Mouse (Mus musculus) common myeloid progenitor, adult 5-6 weeks (primary cell): ENCODE measurements around the gene Slc12a8. TPM values are rescaled to one million over a fixed set of nuclear protein-coding genes. Genes with fewer than 3 reads are reported as not detected.

Source experiments
- ATAC-seq: replicated peaks from 2 replicates; pipeline ENCODE4 v1.8.0; 2016; ENCODE audit warnings: low read depth, mild to moderate bottlenecking, moderate TSS enrichment, inconsistent platforms; ENCODE audit not compliant: poor library complexity, severe bottlenecking
- total RNA-seq: library from RNA; stranded (forward); fragments of 200-1000, 187-1606 nt; gene quantifications from 2 replicates; pipeline ENCODE4 v1.2.3, GENCODE M21; 2017

Gene Slc12a8
- total RNA-seq, 1 experiment from 2014 or later: not detected

DNA sequence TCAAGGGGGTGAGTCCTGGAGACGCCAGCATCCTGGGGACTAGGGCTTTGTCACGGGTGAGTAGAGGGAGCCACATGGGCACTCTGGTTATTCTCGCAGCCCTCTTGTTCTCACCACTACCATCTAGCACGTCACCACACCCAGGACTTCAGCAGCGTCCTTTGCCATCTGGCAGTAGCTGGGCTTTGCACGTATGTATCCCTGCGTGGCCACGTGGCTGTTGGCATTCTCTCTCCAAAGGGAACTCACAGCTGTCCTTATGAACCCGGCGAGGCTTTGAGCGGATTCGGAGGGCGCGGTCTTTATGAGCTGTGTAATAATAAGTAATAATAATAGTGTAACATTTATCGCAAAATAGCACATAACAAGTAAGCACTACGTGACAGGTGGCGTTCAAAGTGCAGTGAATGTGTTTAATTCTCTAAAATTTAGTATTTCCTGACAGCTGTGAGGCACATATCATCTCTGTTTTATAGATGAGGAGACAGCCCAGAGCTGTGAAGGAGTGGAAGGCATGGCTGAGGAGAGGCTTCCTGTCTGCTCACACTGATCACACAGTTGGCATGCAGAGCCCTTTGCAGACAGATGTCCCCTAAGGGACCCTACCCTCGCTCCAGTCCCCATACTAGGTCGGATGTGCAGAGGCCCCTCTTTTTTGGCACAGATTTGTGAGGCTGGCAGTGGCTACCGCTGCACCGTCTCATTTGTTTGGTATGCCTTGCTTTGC, 20.5 kb downstream of the Slc12a8 start:
- ATAC-seq: no peak

DNA sequence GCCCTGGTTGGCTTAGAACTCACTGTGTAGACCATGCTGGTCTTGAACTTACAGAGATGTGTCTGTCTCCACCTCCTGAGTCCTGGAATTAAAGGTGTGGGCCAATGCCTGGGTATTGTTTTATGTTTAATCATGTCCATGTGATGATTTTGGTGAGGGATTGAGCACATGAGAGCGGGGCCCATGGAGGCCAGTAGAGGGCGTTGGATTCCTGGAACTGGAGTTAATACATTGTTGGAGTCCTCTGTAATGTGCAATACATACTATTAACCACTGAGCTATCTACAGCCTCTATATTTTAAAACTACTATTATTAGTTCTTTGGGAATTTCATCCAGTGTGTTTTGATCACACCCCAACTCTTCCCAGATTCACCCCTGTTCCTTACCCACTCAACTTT, 27.2 kb downstream of the Slc12a8 start:
- ATAC-seq: no peak

DNA sequence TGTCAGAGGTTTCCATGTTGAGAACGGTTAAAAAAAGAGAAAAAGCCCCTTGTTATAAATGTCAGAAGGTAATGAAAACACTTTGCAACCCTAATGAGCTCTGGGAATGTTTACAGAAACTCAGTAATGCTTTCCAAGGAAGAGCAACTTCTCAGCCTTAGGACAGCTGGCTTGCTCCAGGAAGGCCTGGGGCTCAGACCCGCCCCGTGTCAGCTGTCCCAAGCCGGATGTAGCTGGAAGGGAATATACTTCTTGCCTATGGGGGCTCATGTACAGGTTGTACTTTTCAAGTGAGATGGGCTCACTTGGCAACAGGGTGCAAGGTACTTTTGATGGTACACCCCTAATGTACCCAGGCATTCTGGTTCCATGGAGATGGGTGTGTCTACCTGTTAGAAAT, 28.4 kb downstream of the Slc12a8 start:
- ATAC-seq: no peak

DNA sequence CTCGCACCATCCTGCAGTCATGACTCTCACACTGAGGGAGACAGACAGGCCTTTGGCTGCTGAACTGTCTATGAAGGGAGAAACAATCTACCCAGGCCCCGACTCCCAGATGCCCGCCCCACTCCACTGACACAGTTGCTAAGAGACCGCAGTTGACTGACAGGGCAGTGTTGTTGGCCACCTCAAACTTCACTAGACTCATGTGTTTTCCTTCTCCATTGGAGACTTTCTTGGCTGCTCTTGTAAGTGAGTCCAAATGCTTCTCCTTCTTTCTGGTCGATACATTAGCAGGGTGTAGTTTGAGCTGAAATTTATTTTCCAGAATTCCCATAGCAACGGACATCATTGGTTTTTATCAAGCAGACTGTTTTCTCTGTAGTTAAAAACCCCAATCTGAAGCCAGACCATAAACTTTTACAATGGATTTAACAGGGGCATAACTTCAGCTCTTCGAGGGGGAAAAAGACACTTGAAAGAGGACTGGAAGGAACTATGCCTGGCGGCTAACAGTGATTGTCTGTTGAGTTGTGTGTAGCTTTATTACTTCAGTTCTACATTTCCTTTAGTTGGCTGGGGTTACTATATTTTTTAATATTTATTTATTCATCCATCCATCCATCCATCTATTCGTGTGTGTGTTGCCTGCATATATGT, 36.7 kb downstream of the Slc12a8 start:
- no peak for ATAC-seq

DNA sequence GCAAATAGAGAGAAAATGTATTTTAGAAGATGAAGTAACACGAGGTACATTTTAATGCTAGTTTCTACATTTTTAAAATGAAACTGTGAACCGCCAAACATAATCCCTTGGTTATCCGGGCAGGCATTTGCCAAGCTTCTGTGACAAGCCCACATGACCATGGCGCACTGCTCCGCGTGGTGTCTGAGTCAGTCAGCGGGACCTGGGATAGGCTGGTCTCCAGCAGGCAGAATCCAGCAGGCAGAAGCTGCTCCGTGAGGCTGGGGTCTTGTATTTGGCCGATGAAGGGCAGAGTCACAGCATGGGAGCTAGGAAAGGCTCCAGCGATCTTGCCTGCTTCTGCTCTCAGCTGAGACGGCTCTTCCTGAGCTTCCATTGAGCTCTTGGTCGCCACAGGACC, 41.0 kb downstream of the Slc12a8 start:
- no peak for ATAC-seq

DNA sequence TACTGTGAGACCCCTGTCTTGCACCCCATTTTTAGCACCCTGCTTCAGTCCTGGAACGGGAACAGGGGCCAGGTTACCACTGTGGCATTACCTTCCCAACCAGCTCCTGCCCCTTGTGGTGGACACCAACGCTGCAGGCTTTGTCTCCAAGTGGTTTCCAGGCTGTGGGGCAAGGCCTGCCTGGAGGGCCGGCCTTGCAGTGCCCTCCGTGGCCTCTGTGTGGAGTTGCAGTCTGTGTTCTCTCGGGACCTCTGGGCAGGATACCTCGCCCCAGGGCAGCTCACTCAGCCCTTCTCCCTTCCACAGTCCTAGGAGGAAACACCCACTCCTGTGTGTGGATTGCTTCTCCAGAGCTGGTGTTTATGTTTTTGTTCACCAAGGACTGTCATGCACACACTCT, 43.2 kb downstream of the Slc12a8 start:
- peak; percentile 100 for ATAC-seq

DNA sequence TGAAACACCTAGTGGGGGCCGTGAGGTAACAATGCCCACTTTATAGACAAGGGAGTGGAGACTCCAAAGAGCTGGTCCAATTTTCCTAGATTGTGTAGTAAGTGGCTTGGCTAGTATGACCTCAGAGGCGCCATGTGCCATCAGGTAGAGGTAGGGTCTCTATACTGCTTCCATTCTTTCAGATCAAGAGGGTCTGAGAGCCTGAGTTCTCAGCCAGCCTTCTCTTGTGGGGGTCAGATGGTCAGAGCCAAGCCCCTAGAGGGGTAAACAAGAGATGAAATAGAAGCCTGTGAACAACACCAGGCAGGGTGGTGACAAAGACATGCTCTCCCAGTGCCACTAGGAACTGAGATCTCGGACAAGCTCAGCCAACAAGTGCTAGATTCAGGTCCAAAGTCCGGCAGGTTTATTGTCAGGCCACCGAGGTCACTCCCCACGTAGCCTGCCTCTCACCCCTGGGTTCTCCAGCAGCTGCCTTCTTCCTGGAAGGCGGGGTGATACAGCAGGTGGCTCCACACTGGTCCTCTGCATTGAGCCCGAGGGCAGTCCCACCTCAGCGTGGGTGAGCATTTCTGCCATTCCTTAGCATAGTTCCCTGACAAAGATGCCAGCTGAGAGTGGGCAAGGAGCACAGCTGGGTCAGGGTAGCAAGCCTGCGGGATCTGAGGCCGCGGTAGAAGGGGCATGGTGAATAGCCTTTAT, 44.3 kb downstream of the Slc12a8 start:
- no peak for ATAC-seq

DNA sequence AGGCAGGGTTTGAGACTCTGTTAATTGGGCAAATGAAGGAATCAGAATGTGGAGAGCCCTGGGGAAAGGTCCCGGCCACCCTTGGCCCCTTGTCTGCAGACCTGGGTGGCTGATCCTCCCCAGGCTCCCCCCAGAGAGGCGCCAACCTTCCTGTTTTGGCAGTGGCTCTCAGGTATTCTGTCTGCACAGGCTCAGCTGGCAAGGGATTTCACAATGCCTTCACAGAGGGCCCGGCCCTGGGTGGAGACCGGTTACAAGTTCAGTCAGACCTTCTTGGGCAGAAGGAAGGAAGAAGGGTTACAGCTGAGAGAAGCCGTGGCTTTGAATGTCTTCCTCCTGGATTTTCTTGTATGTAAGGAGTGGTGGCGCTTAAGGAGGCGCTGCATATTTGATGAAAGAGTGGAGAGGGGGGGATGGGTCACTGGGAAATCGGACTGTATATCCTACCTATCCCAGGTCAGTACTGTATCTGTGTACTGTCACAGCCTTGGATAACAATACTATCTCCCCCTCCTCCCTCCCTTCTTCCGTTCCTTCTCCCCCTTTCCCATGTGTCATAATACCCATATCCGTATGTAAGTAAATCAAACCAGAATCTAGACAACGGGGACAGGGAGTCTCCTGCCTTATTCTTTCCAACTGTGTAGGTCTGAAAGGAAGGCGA, 45.9 kb downstream of the Slc12a8 start:
- ATAC-seq: 0 out of 2 replicates have a peak, but pooled peaks have one; percentile 15

DNA sequence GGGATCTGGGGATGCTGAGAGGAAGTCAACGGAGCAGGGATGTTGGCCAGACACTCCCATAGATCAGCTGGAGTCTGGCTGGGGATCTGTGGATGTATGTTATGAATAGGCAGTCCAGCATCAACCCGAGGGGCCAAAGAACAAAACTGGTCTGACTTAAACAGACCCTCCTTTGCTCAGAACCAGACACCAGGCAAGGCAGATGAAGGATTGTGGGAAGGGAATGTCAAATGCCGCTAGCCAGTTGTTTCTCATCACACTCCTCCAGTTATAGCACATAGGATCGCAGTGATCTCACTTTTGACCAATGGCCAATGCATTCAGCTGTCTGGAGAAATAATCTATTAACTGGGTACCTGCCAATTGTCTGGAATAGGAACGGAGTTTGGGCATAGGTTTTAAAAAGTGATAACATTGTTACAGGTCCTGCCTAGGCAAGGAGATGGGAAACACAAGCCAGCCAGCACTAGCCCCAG, 46.4 kb downstream of the Slc12a8 start:
- no peak for ATAC-seq

DNA sequence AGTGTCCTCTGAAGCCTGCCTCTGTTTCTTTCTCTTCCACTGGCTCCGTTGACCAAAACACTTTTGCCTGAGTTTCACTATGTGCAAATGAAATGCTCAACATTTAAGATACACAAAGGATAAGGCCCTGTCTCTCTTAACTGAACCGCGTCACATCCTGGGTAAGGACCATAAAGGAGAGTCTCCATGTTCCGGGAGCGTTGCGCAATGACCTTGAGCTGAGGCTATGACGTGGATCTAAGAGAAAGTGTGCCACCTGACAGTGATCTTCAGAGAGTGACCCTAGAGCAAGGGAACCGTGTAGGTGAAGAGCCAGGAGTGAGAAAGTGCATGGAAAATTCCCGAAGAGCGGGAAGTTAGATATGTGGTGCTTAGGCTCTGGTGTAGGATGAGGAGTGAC, 49.3 kb downstream of the Slc12a8 start:
- ATAC-seq: no peak

DNA sequence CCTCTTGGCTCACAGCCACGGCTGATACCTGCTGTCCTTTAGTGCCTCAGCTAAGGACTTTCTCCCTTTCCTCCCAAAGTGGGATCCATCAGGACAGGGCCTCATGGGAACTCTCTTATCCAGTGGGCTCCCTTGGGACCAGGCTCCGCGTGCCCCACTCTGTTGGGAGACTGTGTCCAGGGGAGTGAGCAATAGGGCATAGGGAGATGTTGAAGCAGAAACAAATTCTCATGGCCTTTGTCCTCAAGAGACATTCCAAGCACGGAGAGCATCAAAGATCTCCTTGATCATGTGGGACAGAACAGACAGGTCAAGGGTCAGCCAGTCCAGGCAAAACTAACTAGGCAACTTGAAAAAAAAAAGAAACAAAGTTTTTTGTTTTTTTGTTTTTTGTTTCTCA, 50.6 kb downstream of the Slc12a8 start:
- no peak for ATAC-seq

DNA sequence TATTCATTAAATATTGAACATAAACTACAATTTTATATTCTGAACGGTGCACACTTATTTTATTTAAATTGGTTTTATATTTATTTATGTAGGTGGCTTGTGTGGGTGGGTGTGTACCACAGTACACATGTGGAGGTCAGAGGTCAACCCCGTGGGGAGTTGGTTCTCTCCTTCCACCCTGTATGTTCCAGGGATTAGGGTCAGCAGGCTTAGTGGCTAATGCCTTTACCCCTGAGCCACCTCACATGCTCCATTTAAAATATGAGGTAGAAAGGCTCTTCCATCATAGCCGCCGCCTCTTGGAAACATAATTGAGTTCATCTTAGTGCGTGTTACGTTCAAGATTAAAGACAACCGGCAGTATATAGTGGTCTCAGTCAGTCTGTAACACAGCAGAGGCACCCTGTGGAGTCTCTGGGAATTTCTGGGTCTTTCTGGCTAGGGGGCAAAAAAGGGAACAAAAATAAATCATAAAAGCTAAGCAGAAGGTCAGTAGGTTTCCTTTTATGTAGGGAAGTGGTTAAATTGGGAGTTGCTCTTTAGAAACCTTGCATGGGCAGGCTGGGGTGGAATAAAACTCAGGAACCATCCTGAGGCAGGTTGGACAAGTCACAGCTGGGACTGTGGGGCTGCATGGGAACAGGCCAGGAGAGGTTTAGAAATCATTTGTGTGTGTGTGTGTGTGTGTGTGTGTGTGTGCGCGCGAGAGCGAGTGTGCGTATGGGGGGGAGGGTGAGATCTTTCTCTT, 51.3 kb downstream of the Slc12a8 start:
- ATAC-seq: peak; percentile 69

DNA sequence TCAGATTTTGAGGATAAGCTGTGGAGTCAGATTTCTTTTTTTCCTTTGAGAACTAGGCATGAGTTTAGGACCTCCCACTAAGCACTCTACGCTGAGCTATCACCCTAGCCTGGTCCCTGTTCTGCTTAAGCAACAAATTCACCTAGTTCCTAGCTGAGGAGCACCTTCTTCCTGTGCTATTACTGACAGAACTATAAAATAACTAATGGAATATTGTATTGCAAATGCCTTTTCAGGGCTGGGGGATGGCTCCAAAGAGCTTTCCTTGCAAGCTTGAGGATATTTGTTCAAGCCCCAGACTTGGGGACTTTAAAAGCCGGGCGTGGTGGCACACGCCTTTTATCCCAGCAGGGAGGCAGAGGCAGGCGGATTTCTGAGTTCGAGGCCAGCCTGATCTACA, 55.5 kb downstream of the Slc12a8 start:
- ATAC-seq: no peak

DNA sequence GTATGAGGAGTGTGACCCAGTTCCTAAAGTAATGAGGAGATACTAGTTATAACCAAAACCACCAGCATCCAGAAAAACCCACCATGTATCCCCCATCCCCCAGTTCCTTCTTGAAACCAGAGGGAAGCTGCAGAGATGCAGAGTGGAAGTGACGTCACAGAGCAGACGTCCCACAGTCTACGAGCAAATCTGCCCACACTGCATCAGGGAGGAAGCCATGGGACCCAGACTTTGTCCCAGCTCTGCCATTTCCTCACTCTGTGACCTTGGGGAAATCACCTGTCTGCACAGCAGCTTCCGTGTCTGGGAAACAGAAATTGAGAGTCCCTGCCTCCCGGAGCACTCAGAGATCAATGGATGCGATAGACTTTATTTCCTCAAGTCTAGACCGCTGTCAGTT, 56.6 kb downstream of the Slc12a8 start:
- ATAC-seq: peak; percentile 88

DNA sequence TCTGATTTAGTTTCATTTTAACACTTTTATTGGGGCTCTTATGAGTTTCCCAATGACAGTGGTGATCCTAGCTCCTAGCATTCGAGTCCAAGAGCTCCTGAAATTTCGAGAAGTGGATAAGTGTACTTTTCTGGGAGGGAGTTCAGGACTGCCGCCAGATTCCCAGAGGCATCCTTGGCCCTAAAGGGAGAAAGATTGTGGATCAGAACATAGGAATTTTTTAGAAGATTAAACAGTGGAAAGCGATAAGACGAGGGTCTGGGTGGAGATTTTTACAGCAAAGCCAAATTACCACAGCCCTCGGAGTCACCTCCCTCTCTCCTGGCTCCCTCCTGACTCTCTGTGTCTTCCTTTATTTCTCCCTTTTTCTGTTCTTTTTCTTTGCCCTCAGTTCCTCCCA, 58.6 kb downstream of the Slc12a8 start:
- ATAC-seq: no peak

DNA sequence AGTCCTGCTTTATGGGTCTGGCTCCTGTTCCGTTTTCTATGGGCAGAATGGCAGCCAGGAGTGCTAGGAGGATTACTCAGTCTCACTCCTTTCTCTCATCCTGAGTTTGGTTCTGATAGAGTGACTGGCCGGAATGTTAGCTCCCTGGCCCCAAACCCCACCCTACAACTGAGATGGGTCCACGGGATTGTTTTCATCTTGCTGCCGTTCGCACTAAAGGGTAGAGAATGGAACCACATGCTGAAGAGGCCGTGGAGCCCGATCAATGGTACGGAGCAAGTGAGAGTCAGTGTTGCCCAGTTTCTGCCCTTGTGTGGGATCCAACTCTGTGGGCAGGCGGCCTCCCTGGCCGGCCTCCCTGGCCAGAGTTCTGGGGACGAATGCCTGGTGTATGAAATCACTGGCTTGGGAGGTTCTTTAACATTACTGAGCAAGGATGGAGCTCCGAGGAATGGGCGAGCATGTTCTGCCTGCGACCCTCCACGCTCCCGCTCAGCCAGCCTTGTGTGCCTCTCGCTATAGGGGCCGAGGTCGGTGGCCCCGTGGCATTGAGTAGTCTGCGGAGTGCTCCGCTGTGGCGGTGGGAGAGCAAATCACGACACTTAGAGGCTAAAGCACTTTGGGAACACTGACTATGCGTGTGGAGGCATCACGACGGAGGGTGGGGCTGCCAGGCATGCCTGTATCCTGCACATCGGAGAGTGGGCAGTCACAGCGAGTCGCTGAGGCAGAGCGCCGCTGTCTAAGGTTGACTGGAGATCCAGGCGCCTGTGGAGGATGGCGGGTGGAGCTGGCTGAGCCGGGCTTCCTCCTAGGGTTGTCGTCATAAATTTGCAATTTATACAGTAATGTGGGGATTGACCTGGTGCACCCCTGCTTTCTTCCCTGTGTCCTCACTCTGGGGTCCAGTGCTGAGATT, 59.4 kb downstream of the Slc12a8 start:
- no peak for ATAC-seq

DNA sequence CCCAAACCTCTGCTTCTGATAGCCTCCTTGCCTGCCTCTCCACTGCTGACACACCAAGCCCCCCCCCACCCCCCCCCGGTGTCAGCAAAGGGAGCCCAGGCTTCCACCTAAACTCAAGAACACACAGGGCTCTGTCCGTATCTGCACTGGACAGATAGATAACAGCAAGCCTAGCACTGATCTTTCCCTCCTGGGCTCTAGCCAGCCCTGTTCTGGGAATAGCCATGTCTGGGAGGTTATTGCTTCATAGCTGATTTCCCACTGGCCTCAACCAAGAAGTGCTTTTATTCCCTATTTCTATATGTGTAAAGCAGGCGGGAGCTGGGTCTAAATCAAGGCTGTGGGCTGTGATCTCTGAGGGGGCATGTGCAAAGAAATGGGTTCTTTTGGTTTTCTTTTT, 61.3 kb downstream of the Slc12a8 start:
- ATAC-seq: no peak

DNA sequence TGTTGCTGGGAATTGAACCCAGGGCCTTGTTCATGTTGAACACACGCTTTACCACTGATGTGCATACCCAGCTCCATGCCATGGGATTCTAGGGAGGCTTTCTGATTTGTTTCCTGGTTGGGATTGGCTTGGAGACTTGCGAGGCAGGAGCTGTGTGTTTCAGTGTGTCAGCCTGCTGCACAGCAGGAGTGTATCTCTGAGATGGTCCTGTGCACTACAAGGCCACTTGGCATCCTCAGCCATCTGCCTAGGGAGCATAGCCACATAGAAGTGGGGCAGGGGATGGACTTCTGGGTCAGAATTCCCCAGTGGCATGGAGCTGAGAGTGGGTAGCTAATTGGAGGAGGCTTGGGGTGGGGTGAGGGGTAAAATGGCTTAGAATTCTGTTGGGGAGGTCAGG, 63.2 kb downstream of the Slc12a8 start:
- no peak for ATAC-seq

DNA sequence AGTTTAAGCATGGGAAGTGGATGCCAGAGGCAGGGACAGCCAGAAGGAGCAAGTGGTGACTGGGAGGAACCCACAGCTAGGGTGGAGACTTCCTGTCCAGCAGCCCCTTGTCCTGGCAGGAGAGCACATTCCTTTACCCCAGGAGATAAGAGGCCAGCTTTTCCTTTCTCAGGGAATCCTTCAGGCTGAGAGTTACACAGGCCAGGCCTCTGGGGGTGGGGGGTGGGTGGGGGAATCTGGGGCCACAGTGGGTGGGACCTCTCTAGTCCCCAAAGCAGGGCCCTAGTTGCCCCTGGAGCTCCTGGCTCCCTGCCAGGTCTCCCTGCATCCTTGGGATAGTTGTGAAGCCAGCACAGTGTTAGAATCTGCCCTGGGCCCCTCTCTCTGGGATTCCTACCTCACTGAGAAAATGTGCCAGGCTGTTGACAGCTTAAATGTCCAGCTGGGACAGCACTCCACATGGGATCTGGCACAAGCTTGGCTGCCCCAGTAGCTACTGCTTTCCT, 63.7 kb downstream of the Slc12a8 start:
- ATAC-seq: no peak
